Mouse (Mus musculus): ENCODE measurements at regions not wholly inside any gene's neighbourhood (a gene's known extent, or its start where the extent isn't known, plus 50 kb on each side); places are given as distances from the start of the nearest gene placed in this dataset.

GRCm38 (mm10) chr2:142560896-142561500 lies 340.3 kb downstream of the Kif16b start:
- DNase-seq, result no peak

DNA sequence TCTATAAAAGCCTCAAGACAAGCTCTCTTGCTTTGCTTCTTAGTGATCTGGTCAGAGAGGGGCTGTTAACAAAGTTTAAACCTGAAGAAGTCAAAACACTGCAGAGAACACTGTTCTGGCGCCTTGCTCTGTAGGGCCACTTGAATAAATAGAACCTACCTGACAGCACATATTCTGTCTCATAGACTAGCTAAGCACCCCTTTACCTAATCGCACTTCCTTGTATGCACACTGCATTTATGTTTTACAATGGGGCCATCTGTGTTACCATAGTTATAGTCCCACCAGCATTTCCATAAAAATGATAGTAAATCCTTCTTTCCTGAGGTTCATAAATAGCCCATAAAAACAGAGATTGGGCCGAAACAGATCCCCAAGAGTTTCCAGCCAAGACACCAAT lies 340.9 kb downstream of the Kif16b start:
- DNase-seq, result no peak

DNA sequence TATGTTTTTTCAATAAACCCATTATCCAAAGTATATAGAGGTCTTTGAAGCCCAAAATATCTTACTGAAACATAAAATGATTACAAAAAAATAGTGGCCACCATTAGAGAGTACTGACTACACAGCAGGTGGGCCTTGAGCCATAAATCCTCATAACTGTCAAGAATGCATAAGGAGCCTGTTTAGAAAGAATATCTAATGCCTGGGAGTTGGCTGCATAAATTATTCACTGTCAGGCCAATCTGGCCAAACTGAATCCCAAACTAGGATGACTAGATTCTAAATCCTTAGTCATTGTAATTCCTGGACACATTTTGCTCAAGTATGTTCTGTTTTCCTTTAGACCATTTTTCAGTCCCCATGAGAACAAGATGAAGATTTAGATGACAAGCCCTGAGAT lies 341.4 kb downstream of the Kif16b start:
- no peak for DNase-seq

DNA sequence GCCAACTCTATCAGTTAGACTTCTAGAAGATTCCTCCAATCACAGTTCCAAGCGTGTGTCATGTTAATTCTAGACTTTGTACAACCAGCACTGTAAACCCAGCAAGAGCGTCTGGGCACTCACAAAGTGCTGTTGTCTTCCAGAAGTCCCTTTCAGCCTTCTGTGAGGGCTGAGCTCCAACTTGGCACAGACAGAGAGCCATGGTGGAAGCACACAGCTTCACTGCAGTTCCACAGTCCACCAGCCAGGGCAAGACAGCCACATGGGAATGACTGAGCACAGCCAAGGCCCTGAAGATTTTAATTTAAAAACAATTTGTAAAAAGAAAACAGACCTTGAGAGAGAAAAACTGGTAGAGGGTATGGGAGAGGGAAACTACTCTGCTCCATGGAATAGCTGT lies 346.5 kb downstream of the Kif16b start:
- DNase-seq, result no peak

DNA sequence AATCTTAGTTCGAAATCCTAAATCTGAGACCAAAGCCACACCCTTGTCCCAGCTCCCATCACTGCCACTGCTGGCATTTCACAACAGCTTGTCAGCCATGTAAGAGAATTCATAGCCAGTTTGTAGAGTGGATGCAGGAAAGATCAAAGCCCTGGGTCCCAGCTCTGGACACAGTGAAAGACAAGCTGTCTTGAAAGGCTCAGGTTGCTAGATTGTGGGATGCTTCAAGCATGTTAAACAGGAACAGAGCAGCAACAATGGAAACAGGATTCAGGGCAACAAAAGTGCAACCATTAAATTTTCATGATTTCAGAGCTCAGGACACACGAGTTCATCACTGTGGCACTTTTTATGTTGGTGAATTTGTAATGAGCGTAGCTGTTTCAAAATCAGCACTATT lies 349.6 kb downstream of the Kif16b start:
- DNase-seq, result no peak

DNA sequence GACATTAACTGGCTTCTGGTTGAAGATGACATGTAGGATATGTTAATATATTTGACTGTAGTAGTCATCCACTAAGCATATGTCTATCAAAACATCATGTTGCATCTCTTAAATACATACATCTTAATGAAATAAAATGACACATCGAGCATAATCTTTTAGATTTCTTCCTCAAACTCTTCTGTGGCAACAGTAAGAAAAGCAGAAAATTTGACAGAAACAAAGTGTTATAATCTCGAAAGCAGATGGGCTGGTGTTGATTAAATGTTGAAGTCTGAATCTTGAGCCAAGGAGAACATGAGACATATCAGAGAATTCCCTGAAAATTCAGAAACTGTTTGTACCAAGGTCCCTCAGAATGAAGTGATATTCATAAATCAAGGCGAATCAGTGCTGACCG lies 352.6 kb downstream of the Kif16b start:
- DNase-seq, result no peak

GRCm38 (mm10) chr2:142544937-142545336 lies 356.4 kb downstream of the Kif16b start:
- peak; percentile 8 for DNase-seq

DNA sequence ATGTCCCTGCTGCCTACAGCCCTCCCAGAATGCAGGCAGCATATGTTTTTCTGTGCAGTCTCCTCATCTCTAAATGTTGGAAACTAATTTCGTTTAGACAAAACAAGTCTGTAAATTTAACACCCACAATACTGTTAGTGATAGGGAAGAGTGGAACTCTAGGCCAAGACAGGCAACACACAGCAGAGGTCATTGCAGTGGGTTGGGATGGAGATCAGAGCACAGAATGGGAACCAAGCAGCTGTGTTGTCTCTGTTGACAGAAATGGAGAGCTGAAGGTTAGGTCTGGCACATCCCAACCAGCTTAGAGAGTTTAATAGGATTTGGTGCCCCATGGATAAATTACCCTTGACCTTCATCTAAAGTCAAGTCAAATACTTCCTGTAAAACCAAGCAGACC lies 361.4 kb downstream of the Kif16b start:
- no peak for DNase-seq

DNA sequence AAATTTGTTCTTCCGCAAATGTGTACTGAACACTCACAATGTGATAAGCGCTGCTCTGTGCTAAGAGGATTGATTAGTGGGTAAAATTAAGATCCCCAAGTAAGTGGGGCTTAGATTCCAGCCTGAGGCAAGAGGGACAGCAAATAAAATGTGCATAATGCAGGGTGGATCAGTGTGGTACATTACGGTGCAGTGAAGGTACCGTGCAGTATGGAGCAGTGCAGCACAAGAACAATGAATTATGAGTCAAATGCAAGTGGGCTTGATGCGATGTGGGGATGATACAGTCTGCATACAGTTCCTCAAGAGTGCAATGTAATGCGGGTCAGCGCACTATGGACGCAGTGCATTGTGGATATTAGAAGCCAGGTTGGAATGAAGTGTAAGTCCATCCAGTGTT lies 367.8 kb downstream of the Kif16b start:
- no peak for DNase-seq

DNA sequence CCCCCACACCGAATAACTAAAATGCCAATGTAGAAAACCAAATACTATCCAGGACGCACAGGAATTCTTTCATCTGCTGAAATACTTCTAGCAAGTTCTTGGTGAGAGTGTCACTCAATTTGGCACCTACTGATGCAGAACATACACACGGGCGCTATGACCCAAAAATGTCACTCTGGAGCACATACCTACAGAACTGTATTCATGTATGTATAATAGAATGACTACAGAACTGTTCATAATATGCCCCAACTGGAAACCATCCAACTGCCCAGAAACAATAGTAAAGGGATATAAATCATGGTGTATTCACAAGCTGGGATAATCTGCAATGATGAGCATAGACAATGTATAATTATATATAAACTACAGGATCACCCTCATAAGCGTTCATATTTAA lies 378.9 kb downstream of the Kif16b start:
- DNase-seq, result no peak

DNA sequence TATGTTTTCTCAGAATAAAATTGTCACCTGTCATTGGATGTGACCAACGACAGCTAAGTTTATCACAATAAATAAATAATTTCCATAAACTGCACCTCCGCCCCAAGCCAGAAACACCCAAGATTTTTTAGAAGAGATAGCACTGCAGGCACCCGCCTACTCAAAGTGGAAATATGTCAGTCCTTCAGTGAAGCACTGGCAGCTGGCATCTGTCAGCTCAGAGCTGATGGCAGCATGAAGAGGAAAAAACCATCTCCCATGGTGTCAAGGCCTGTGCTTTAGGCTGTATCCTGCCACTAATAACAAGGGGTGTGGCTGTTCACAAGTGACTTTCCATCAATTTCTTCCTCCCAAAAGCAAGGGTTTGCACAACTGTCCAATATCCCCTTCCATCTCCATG lies 383.6 kb downstream of the Kif16b start:
- DNase-seq, result no peak

DNA sequence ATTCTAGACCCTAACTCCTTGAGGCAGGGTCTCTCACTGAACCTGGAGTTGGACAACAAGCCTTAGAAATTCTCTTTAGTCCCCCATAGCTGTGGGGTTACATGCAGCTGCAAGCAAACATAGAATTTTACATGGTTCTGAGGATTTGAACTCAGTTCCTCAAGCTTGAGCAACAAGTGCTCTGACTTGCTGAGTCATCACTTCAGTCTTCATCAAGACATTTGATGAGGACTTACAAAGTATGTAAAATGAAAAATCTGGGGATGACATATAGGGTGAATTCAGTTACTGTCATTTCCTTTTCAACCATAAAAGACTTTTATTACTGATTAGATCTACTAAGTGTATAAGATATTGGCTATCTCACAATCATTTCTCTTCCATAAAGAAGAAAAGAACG lies 396.1 kb downstream of the Kif16b start:
- DNase-seq, result no peak

Measured in kidney, postnatal 10 days (tissue).